Mouse (Mus musculus): ENCODE data around the gene Tmem104.
A peak's percentile ranks its signal among the peaks of the same experiment; 100 is the strongest.

Tmem104 gene

GRCm38 (mm10) chr11:115264136-115264861 is 77.0 kb downstream of the Tmem104 start:
- no peak for DNase-seq (ENCODE audit: low spot score in 2 of 2)

GRCm38 (mm10) chr11:115264862-115265668 is 77.8 kb downstream of the Tmem104 start:
- DNase-seq (ENCODE audit: low spot score in 2 of 2) = no peak

GRCm38 (mm10) chr11:115265771-115266399 is 78.6 kb downstream of the Tmem104 start:
- no peak for DNase-seq (ENCODE audit: low spot score in 2 of 2)

- DNase-seq (ENCODE audit: low spot score in 2 of 2) = no peak
Observed at GRCm38 (mm10) chr11:115266400-115266778, 79.1 kb downstream of the Tmem104 start.

- DNase-seq (ENCODE audit: low spot score in 2 of 2) = no peak
Observed at GRCm38 (mm10) chr11:115267061-115267883, 80.0 kb downstream of the Tmem104 start, which contains the start of gene Grin2c. Grin2c (minus strand) TSS chr11:115267243.

GRCm38 (mm10) chr11:115267958-115268357 is 80.7 kb downstream of the Tmem104 start:
- DNase-seq (ENCODE audit: low spot score in 2 of 2) = no peak

- DNase-seq (ENCODE audit: low spot score in 2 of 2) = no peak
Observed at GRCm38 (mm10) chr11:115269330-115270066, 82.2 kb downstream of the Tmem104 start.

GRCm38 (mm10) chr11:115270148-115270861 is 83.0 kb downstream of the Tmem104 start:
- DNase-seq (ENCODE audit: low spot score in 2 of 2) = peak; percentile 60 to 86

- no peak for DNase-seq (ENCODE audit: low spot score in 2 of 2)
Observed at GRCm38 (mm10) chr11:115271052-115271451, 83.8 kb downstream of the Tmem104 start.

GRCm38 (mm10) chr11:115271481-115271880 is 84.2 kb downstream of the Tmem104 start:
- DNase-seq (ENCODE audit: low spot score in 2 of 2) = no peak

GRCm38 (mm10) chr11:115272894-115273498 is 85.7 kb downstream of the Tmem104 start:
- no peak for DNase-seq (ENCODE audit: low spot score in 2 of 2)

GRCm38 (mm10) chr11:115273735-115274134 is 86.4 kb downstream of the Tmem104 start:
- no peak for DNase-seq (ENCODE audit: low spot score in 2 of 2)

GRCm38 (mm10) chr11:115274178-115274577 is 86.9 kb downstream of the Tmem104 start:
- no peak for DNase-seq (ENCODE audit: low spot score in 2 of 2)

- no peak for DNase-seq (ENCODE audit: low spot score in 2 of 2)
Observed at GRCm38 (mm10) chr11:115274771-115275170, 87.5 kb downstream of the Tmem104 start.

GRCm38 (mm10) chr11:115275509-115275908 is 88.2 kb downstream of the Tmem104 start:
- no peak for DNase-seq (ENCODE audit: low spot score in 2 of 2)

GRCm38 (mm10) chr11:115275954-115276353 is 88.7 kb downstream of the Tmem104 start:
- no peak for DNase-seq (ENCODE audit: low spot score in 2 of 2)

GRCm38 (mm10) chr11:115276780-115277603 is 89.7 kb downstream of the Tmem104 start, which contains the start of gene Fdxr:
Fdxr (minus strand) TSS chr11:115277050.
- peak; percentile 97 to 98 for DNase-seq (ENCODE audit: low spot score in 2 of 2)

- no peak for DNase-seq (ENCODE audit: low spot score in 2 of 2)
Observed at GRCm38 (mm10) chr11:115277604-115277975, 90.3 kb downstream of the Tmem104 start.

GRCm38 (mm10) chr11:115278176-115278575 is 90.9 kb downstream of the Tmem104 start:
- no peak for DNase-seq (ENCODE audit: low spot score in 2 of 2)
